Mouse (Mus musculus): ENCODE measurements around the gene Sqstm1.

The Sqstm1 gene

DNA sequence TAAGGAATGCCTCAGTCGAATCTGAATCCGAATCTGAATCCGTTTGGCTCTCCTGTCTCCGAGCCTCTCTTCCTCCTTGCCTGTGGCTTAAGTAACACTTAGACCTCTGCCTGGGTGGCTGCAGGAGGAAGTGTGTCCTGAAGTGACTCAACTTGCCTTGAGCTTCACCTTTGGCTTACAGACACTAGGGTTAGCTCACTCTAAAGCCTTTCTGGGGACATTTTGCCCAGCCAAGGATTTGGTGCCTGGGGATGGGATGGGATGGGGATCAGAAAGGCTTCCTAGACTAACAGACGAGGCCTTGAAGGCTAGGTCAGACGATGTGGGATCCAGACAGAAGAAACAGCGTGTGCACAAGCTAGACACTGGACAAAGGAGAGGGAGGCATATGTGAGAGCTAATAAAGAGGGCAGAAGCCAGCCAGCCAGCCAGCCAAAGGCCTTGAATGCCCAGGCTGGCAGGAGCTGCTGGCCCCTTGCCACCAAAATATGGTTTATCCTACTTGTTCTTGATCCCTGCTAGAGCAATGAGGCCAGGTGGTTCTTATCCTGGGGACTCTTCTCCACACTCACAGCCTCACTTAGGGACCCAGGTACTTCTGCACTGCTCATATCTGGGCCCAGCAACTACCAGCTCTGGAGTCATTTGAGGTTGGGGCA lies 18.8 kb upstream of the Sqstm1 start:
- DNase-seq = peak; percentile 90

DNA sequence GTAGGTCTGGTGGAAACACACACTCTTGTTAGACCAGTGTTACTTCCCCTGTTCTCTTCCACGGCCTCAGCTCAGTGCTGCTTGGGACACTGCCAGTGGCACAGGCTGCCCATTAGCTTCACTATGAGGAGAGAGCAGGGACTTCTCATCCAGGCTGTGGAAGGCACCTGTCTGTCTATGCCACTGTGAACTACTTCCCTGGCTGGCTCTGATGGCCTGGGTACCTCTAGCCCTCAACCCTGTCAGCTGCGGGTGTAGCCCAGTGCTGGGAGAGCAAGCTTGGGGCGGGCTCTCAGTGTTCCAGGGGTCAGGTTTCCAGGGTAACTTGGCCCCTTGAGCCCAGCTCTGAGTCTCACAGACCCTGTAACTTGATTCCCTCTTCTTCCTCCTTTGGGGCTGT lies 18.1 kb upstream of the Sqstm1 start:
- DNase-seq = peak; percentile 62

DNA sequence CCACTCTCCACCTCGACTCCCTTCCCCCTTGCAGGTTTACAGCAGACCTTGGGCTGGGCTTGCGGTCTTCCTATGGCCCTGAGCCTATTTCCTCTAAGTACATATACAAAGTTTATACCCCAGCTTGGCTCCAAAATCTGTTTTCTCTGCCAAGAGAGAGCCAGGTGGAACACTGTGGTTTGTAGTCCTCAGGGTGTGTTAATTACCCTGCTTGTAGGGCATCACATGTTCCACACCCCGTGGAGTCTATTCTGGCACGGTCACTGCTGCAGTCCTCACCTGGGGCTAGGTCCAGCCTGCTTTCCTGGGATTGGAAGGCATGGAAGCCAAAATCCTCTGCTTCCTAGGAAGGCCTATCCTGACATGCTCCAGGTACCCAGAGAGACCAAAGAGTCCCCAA lies 17.1 kb upstream of the Sqstm1 start:
- peak; percentile 74 for DNase-seq

DNA sequence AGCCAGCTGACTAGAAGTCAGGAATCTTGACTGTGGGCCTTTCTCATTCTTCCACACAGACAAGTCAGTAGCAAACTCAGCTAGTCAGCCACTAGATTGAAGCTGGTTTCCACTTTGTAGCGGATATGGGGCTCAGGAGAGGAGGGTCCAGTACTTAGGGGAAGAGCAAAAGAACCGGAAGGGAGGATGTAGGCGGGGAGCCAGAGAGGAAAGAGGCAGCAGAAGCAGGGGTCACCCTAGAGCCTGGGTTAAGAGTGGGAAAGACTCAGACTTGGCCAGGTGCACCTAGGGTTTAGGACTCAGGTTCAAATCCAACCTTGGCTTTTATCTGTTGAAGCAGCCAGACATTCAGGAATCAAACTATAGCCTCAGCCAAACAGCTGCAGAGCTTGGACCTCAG lies 16.6 kb upstream of the Sqstm1 start:
- no peak for DNase-seq

DNA sequence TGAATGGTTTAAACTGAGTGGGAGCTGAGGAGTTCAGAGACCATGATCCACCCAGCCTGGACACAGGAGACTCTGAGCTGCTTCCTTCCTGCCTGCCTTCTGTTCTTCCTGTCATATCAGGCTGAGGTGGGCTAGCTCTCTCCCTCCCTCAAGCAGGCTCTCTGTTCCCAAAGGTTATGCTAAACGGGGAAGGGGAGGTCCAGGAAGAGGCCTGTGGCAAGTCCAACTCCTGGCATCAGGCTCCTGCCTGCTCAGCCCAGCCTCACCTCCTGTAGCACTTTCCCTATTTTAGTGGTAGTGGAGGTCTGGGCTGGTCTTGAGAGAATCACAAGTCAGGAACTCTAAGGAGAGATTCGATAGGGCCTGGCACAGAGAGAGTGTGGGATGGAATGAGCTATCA lies 15.8 kb upstream of the Sqstm1 start:
- DNase-seq = no peak

DNA sequence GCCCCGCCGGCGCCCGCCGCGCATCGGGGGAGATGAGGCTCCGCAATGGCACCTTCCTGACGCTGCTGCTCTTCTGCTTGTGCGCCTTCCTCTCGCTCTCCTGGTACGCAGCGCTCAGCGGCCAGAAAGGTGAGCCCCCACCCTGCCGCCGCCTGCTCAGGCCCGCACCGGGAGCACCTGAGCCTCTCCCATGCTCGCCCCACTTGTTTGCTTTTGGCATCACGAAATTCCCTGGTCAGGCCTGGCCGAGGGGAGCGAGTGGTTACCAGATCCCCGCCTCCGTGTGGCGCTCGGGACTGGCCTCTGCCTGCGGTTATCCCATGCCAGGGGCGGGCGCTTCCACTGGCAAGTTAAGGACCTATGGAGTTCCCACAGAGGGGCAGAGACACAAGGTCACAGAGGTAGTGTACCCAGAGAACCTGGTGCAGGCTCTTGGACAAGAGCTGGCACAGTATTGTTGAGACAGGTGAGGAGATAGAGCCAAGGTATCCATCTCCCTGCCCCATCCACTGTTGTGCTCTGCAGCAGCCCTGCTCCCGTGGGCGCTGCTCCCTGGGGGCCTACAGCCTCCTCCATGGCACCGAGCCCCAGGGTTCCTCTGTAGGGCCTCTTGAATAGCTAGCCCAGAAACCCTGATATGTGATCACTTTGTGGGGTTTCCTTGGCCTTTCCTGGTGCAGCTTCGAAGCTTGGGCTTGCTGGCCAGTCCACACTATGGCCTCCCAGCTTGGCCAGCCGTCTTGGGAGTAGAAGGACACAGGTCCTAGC lies 15.2 kb upstream of the Sqstm1 start:
- DNase-seq = peak; percentile 60

DNA sequence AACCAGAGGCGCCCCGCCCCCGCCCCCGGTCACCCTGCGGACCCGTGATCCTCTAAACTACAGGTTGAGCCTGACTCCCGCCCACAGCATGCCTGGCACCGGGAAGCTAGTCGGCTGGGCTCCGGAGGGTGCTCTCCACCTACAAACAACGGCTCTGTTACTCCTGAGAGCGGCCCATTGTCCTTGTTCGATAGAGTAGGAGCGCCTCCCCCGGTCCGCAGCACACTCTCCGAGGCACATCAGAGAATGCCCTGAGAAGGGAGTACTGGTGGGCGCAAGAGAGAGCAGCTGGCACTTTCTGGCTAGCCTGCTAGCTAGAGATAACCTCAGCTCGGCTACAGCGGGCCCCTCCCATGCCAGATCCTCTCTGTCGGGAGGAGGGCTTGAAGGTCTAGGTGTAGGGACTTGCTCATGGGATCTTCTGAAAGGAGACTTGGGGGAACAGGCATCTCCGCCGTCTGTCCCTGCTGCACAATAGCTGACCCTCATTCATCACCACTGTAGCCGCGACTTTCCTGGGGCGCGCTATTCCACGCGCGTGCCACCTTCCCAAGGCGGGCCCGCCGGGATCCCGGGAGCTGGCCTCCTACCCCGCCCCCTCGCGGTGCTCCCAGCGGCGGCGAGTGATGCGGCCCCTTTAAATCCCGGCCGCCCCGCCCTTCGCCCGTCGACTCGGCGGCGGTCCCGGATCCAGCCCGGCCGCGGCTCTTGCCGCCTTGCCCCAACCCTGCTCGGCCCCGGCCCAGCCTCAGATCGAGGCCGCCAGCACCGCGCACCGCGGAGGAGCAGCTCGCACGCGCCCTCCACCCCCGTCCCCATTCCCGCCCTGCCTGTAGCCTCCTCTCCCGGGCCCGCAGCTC lies 14.3 kb upstream of the Sqstm1 start:
- peak; percentile 89 for DNase-seq

DNA sequence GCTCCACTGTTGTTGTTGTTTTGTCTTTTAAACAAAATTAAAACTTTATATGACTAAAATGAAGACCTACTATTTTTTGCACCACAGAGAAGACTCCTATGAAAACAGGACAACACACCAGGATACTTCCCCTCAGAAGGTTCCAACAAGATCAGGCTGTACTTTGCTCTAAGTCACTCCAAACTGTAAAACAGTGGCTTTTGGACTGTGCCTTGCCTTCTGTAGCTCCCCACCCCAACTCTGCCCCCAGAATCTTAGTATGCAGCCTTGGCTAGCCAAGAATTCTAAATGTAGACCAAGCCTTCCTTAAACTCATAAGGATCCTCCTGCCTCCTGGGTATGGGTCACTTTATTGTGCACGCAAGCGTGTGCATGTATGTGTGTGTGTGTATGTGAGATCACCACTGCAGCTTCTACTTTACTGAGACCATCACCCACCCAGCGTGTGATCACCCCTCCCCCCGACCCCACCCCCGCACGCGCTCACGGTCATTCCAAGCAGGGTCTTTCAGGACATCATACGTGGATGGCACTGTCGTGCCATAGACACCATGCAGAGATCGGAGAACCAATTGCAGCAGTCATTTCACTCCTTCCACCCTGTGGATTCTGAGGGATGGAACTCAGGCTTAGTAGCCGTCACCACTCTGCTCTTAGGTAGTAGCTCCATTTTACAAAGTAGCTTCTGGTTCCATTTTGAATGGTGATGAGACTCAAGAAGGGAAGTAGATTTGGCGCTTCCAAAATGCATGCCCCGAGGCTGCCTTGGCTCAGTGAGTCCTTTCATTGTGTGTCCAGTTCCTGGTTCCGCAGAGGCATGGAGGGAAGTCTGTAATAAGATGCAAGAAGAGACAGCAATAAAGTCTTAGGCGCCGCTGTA lies 13.4 kb upstream of the Sqstm1 start:
- DNase-seq = peak; percentile 42

DNA sequence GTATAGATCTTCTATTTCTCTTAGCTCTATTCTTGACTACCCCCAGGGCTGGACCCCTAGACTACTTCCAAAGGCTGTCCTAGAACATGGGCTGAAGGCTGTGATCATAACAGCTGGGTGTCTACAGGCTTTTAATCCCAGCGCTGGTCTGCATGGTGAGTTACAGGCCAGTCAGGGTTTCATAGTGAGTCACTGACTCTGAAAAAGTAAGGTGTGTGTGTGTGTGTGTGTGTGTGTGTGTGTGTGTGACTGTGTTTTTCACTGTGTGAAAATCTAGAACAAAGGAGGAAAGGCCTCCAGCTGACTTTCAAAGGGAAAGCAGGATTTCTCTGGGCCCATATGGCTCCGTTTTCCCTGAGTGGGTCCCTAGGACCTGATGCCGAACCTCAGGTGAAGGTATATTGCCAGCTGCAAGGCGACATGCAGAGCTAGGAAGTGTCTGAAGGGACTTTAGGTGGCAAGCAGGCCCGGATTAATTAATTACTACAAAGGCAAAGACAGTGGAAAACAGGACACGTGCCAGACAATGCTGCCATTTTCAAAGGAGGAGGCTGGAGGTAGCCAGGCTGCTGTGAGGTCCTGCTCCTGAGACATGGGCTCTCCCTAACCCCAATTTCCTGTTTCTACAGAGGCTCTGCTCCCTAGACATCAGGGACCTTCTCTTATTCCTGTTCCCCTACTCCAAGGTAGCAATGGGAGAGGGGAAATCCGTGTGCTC lies 12.1 kb upstream of the Sqstm1 start:
- no peak for DNase-seq

DNA sequence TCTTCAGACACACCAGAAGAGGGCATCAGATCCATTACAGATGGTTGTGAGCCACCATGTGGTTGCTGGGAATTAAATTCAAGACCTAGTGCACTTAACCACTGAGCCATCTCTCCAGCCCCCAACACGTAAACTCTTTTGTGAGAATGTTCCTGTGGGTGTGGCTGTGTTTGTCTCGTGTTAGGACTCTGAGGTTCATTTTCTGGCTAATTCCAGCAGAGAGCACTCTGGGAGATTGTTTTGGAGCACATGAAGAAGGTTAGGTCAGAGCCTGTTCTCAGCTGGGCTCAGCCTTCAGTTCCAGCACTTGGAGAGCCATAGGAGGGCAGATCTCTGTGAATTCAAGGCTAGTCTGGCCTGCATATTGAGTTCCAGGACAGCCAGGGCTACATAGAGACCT lies 9.2 kb upstream of the Sqstm1 start:
- DNase-seq = no peak

DNA sequence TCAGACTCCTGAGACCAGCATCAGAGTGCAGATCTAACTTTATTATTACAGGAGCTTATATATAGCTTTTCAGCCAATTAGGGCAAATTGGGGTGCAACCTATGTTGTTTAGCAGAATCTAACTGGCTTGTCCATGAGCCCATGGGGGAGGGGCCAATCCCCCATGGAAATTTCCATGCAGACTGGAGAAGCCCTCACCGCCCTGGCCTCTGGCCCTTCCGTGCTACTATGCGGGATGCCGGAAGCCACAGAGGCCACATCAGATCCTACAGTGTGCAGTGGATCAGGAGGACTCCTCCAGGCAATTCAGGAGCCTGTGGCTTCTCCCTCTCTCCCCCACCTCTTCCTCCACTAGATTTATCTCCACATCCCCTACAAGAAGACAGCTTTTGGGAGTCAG lies 7.2 kb upstream of the Sqstm1 start:
- no peak for DNase-seq

DNA sequence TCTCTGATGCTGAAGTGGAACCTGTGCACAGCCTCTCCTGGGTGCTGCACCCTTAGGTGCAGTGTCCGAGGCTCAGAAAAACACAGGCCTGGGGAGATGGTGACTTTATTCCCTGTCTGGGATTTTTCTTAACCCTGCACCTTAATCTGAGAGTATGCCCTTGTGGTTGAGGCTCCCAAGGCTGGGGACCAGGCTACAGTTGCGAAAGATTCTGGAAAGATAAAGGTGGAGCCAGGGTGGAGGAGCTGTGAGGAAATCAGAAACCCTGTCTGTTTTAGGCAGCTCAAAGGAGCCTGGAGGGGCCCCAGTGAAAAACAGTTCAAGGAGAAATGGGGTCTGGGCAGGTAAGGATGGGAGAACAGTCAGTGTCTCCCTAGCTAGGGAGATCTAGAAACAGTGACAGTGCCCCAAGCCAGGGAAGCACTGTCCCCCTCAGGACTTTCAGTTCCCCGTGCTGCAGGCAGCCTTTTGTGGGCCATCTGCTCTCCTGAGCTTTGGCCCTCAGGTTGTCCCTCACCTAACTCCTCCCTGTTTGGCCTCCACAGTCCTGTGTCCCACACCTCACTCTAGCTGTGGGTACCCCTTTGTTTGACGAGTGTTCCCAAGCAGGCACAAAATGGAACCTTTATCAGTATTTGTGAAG lies 6.2 kb upstream of the Sqstm1 start:
- DNase-seq = no peak

DNA sequence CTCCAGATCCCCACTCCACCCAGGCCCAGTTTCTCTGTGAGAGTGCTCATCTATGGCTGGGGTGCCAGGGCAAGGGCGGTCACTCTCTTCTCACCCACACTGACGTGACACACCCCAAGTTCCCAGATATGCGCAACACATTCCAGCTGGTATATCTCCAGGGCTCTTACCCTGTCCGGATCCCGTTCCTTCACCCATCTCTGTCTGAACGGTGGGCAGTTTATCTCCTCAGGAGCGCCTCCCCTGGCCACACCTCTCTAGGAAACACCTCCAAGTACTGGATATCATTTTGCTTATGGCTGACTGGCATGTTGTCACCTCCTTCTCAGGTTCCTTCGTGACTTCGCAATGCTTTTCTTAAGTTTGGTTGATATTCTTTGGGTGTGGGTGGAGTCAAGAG lies 5.0 kb upstream of the Sqstm1 start:
- DNase-seq = no peak

DNA sequence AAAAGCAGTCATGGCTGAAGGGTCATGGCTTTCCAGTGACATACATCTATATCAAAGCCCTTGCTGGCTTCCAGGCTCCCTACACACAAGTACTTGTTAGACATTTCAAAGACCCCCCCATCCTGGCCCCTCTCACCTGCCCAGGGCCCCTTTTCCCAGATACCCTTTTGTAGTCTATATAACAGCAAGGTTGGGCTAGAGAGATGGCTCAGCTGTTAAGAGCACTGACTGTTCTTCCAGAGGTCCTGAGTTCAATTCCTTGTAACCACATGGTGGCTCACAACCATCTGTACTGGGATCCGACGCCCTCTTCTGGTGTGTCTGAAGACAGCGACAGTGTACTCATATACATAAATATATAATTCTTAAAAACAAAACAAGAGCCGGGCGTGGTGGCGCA lies 4.0 kb upstream of the Sqstm1 start:
- DNase-seq = no peak

DNA sequence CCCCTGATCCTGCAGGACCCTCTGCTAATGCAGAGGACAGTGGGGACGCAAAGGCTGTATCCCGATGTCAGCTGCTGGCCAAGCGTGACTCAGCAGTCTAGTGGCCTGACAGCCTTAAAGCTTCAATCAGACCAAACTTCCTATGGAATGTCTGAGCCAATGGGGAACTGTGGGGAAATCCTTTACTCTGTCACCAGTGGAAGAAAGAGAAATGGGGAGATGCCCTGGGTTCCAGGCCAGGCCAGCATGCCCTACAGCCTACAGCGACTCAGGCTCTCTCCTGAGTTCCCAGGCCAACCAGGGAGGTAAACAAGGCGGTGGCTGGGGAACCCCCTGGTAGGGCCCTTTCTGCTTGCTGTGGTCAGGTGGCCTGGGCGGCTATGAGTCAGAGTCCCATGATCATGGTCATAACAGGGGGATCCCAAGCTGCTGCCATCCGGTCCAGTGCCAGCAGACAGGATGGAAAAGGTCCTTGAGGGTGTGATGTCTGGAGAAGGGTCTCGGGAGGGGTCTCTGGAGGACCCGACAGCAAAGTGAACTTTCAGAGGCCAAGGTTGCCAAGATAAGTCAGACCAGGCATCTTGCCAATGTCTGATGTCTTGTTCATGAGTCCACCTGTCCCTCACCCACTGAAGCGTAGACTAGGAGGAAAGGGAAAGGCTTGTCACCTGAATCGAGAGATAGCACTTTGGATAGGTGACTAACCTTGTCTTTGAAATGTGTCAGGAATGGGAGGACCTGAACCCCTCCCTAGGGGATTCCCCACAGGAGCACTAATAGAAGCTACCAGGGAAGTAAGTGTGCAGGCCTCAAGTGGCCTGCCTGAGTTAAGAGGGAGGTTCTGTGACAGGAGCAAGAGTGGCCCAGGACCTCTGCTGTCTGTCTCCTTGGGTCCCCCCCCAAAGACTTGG lies 2.5 kb upstream of the Sqstm1 start:
- peak; percentile 63 for DNase-seq

DNA sequence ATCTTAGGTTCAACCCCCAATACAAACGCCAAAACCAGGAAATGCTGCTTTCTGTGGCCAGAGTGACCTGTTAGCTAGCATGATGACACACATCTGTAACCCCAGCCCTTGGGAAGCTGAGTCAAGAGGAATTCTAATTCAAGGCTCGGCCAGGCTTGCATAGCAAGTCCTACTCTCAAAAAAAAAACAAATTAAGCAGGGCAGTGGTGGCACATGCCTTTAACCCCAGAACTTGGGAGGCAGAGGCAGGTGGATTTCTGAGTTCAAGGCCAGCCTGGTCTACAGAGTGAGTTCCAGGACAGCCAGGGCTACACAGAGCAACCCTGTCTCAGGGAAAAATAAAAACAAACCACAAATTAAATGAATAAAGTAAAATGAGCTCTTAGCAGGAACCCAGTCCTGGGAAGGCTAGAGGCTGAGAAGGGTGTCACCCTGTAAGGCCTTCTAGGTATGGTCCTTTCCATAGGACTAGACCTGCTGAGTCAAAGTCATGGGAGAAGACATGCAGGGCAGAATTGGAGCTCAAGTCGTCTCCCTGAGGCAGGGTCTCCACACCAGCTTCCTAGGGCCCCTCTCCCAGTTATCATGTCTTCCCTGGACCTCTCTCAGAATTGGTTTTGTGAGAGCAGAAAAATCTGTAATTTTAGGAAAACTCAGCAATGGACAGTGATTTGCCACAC lies 1.6 kb upstream of the Sqstm1 start:
- DNase-seq = no peak

DNA sequence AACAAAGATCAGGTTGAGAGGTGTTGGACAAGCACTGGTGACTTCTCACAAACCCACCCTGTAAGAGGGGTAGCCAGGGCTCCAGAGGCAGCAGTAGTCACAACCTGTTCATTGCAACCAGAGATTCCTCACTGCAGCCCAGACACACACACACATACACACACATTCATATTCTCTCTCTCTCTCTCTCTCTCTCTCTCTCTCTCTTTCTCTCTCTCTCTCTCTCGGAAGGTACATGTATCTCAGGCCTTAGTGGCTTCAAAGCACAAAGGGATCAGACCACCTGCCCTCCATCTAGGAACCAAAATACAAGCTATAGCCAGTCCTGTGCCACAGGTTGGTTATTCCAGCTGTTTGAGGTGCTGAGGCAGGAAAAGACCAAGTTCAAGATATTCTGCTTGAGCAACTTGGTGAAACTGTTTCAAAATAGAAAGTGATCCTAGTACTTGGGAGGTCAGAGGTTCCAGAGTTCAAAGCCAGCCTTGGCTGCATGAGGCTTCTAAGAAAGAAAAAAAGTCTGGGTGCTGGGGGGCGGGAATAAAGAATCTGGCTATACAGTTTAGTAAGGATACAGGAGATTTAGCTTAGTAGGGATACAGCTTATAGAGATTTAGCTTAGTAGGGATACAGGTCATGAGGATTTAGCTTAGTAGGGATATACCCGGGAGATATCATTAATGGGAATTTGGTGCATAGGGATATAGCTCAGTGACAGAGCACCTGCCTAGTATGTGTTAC lies 864 bp upstream of the Sqstm1 start:
- DNase-seq = no peak

DNA sequence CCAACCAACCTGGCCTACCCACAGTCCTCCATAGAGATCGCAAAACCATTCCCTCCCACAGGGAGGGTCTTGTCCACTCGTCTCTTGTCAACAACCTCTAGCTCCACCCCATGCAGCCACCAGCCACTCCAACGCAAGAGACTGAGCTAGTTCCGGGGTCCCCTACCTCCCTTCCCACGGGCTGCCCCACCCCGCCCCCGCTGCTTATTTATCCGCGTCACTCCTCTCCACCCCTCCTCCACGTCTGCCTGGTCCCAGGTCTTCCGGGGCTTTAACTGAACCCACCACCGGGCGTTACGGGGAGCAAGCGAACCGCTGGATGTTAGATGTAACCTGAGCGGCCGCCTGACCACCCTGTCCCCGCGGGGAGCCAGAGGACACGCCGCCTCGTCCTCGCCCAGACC lies 524 bp downstream of the Sqstm1 start:
- DNase-seq = peak; percentile 85

DNA sequence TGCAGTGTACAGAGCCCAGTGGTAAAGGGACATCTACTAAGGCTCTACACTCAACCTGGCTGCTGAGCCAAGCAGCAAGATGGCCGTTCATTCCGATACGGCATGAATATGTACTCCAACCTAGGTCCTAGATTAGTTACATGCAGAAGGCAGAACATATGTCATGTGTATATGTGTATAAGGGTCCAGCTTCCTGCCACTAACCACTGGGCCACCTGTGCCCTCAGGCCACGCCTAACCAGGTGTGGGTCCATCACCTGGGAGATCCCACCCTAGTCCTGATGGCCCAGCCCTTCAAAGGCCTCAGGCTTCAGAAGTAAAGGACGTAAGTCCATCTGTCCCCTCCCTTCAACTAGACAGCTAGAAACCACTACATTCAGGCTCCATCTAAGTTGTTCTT lies 2.6 kb downstream of the Sqstm1 start:
- no peak for DNase-seq
